Mouse (Mus musculus) midbrain, embryonic 10.5 days (tissue): Measurements from ENCODE around the gene Miga2. TPM values are rescaled to one million over a fixed set of nuclear protein-coding genes. Genes with fewer than 3 reads are reported as not detected.

Experiments
- DNase-seq: peaks from one replicate; pipeline ENCODE4 v3.0.0-alpha.2; 2017; ENCODE audit warnings: low spot score
- H3K27ac ChIP-seq: fragments of 300-500 bp; sonication (generic); replicated peaks from 2 replicates; pipeline ENCODE4 v1.5.1; 2016; ENCODE audit warnings: mild to moderate bottlenecking
- H3K27me3 ChIP-seq: fragments of 300-500 bp; sonication (generic); 2 replicates; pipeline ENCODE4 v1.6.1; 2016; ENCODE audit warnings: low read depth, mild to moderate bottlenecking; ENCODE audit not compliant: poor library complexity, severe bottlenecking
- H3K36me3 ChIP-seq: fragments of 300-500 bp; sonication (generic); 2 replicates; pipeline ENCODE4 v1.6.1; 2016; ENCODE audit warnings: mild to moderate bottlenecking, moderate library complexity
- H3K4me1 ChIP-seq: fragments of 300-500 bp; sonication (generic); 2 replicates; pipeline ENCODE4 v1.6.1; 2016
- H3K4me3 ChIP-seq: fragments of 300-500 bp; sonication (generic); 2 replicates; pipeline ENCODE4 v1.5.1; 2016; ENCODE audit warnings: mild to moderate bottlenecking, moderate library complexity
- H3K9me3 ChIP-seq: fragments of 300-500 bp; sonication (generic); replicated peaks from 2 replicates; pipeline ENCODE4 v1.6.1; 2016; ENCODE audit warnings: mild to moderate bottlenecking
- WGBS: fragments of 180-500 bp; shearing (Covaris S2); methylation state at CpG from one replicate; pipeline ENCODE4 v1.1.7; 2016; 5-methylcytosine and 5-hydroxymethylcytosine counted together
- polyA plus RNA-seq: library from polyadenylated mRNA; unstranded; fragments of >200 nt; fragmentation: Nextera tagmentation; extraction: Ambion mirVana; gene quantifications from 2 replicates; pipeline ENCODE4 v1.2.1, GENCODE M21; 2016

The Miga2 gene
- polyA plus RNA-seq, 1 experiment from 2014 or later: 27.8 TPM

DNA sequence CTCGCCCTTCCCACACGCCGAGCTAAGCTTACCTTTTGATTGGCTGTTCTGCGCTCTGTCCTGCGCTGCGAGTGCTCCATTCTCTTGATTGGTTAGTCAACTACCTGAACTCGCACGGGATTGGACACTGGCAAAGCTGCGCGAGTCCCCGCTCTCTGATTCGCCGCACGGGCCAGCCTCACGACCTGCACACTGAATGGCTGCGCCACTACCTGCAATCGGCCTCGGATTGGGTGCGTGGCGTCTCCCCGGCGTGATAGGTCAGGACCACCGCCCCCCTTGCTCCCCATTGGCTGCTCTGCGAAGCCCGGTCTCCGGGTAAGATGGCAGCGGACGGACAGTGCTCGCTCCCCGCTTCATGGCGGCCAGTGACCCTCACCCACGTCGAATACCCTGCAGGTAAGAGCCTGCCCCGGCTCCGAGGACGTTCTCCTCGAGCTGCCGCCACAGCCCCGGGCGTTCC, 28.1 kb downstream of the Miga2 start, which contains the start of gene Dolpp1:
TSS of gene Dolpp1 (plus strand) at position 141 of the 463 bp plus-strand sequence.
- no peaks in the 10 kb centered on the region for H3K9me3 ChIP-seq
- under 1% methylated on average over 40 of the region's 40 CpGs for WGBS
- DNase-seq: peak; percentile 99
- H3K4me1 ChIP-seq: peaks cover 37% of the 10 kb centered on the region
- H3K36me3 ChIP-seq: peaks cover 31% of the 10 kb centered on the region
- peak within 1 kb of the TSS; percentile 90 for H3K27ac ChIP-seq
- H3K27me3 ChIP-seq: peaks cover 20% of the 10 kb centered on the region
- H3K4me3 ChIP-seq: peak within 1 kb of the TSS; percentile 91

- DNase-seq: peak; percentile 93
- Histone ChIP-seq H3K27me3 (peaks cover 26% of the 10 kb centered on the region), H3K27ac (peak overlapping the region; percentile 90), H3K4me3 (peak overlapping the region; percentile 91), H3K36me3 (peaks cover 38% of the 10 kb centered on the region), H3K9me3 (no peaks in the 10 kb centered on the region), H3K4me1 (peaks cover 42% of the 10 kb centered on the region)
- under 1% methylated on average over 54 of the region's 54 CpGs for WGBS
Measured at GRCm38 (mm10) chr2:30392577-30393369, 28.7 kb downstream of the Miga2 start.

- WGBS: 71% methylated on average over 1 of the region's 1 CpGs
Measured at GRCm38 (mm10) chr2:30393370-30393656, 29.3 kb downstream of the Miga2 start.

GRCm38 (mm10) chr2:30395757-30396156, 31.7 kb downstream of the Miga2 start:
- DNase-seq: no peak
- Histone ChIP-seq H3K36me3 (peaks cover 55% of the 10 kb centered on the region), H3K4me1 (peaks cover 71% of the 10 kb centered on the region), H3K9me3 (no peaks in the 10 kb centered on the region), H3K27ac (no peak overlapping the region; the same call in 1 of the 2 replicates), H3K4me3 (no peak overlapping the region), H3K27me3 (peaks cover 28% of the 10 kb centered on the region)
- 94% methylated on average over 7 of the region's 7 CpGs for WGBS

More at GRCm38 (mm10) chr2:30393370-30393656, 29.3 kb downstream of the Miga2 start:
- no peaks in the 10 kb centered on the region for H3K9me3 ChIP-seq
- peak overlapping the region; percentile 90 for H3K27ac ChIP-seq
- peak overlapping the region; percentile 91 for H3K4me3 ChIP-seq
- DNase-seq: no peak
- H3K36me3 ChIP-seq: peaks cover 43% of the 10 kb centered on the region
- peaks cover 28% of the 10 kb centered on the region for H3K27me3 ChIP-seq
- H3K4me1 ChIP-seq: peaks cover 48% of the 10 kb centered on the region

DNA sequence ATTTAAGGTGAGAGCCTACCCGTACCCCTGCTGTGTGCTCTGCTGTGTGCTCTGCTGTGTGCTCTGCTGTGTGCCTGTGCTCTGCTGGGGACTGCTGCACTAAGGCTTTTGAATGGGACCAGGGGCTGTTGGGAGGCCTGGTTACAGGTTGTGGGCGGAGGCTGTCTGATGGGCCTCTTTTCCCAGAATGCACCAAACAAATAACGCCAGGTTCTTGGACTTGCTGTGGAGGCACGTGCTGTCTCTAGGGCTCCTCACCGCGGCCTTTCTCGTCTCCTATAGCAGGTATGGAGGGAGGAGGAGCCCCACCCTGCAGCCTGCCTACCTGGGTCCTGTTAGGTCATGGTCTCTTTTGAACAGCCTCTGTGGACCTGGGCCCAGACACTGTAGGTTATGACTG, 32.2 kb downstream of the Miga2 start:
- H3K27ac ChIP-seq: no peak overlapping the region
- peaks cover 56% of the 10 kb centered on the region for H3K36me3 ChIP-seq
- DNase-seq: no peak
- H3K4me1 ChIP-seq: peaks cover 71% of the 10 kb centered on the region
- H3K4me3 ChIP-seq: no peak overlapping the region
- 90% methylated on average over 7 of the region's 7 CpGs for WGBS
- H3K27me3 ChIP-seq: peaks cover 28% of the 10 kb centered on the region
- no peaks in the 10 kb centered on the region for H3K9me3 ChIP-seq

DNA sequence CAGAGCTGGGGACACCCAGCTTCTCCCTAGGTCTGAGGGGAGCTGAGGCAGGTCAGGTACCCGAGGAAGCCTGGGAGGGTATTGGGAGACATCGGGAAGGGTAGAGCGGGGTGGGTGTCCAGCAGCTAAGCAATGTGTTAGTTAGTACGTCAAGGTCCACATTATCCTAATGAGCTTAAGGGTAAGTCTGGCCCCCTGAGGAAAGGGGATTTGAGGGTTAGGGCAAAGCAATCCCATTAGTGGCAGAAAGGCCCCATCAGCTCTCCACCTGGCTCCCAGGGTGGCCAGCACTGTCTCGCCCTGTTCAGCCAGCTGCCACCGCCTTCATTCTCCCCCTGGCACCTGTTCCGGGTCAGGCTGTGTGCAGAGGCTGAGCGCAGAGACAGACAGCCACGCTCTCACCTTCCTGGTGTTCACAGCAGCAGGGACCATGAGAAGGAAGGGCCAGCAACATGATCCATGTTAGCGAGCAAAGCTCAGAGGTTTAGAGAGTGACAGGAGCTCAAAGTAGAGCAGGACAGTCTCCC, 34.0 kb downstream of the Miga2 start:
- peaks cover 28% of the 10 kb centered on the region for H3K27me3 ChIP-seq
- peak; percentile 28 for DNase-seq
- H3K4me1 ChIP-seq: peaks cover 72% of the 10 kb centered on the region
- peak overlapping the region; percentile 90 for H3K27ac ChIP-seq
- H3K9me3 ChIP-seq: no peaks in the 10 kb centered on the region
- 51% methylated on average over 10 of the region's 10 CpGs for WGBS
- H3K36me3 ChIP-seq: peaks cover 74% of the 10 kb centered on the region
- H3K4me3 ChIP-seq: no peak overlapping the region; the same call in 1 of the 2 replicates

DNA sequence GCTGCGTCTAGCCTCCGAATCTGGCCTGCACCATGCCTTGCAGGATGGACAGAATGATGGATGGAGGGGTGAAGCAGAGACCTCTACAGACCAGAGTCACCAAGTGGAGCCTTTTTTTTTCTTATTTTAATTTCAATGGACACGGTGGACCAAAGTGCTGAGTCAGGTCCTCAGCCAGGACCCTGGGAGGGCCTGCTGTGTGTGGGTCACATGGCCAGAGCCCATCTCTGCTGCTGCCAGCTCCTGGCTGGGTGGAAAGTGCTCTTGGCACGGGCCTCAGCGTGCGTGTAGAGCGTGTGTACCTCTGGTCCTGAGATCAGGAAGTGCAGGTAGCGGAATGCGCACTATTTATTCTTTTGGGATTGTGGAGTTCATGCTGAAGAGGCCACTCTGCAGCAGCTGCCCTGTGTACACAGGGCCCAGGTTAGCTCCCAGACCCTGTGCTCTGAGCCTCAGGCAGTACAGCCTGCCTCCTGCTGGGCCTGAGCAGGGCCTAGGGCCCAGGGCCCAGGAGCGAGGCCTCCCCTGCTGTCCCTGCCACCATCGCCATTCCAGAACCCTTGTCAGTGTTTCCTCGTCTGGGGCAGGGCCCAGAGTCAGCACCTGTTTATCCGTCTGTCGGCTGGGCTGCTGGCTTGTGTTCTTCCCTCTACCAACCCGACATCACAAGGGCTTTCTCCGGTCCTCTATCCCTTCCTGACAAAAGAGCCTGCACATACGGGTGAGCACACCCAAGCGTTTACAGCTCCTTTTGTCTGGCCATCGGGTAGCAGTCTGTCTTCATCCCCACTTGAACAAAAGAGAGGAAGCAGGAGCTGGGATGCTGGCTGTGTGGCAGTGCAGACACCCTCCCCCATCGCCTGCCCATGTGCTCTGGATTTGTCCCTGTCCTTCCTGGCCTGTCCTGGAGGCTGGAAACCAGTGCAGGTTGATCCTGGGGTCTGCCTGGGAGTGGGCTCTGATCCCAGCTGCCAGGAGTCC, 35.4 kb downstream of the Miga2 start:
- peaks cover 77% of the 10 kb centered on the region for H3K36me3 ChIP-seq
- H3K4me3 ChIP-seq: peak overlapping the region; percentile 34
- peak; percentile 82 for DNase-seq
- H3K4me1 ChIP-seq: peaks cover 58% of the 10 kb centered on the region
- WGBS: 30% methylated on average over 20 of the region's 20 CpGs
- peak overlapping the region; percentile 90 for H3K27ac ChIP-seq
- H3K9me3 ChIP-seq: no peaks in the 10 kb centered on the region
- peaks cover 23% of the 10 kb centered on the region for H3K27me3 ChIP-seq

- H3K27ac ChIP-seq: peak overlapping the region; percentile 90
- no peak for DNase-seq
- peaks cover 52% of the 10 kb centered on the region for H3K4me1 ChIP-seq
- H3K4me3 ChIP-seq: no peak overlapping the region
- WGBS: 90% methylated on average over 1 of the region's 1 CpGs
- peaks cover 81% of the 10 kb centered on the region for H3K36me3 ChIP-seq
- H3K9me3 ChIP-seq: no peaks in the 10 kb centered on the region
- H3K27me3 ChIP-seq: peaks cover 13% of the 10 kb centered on the region
Measured at GRCm38 (mm10) chr2:30401581-30401980, 37.5 kb downstream of the Miga2 start.

DNA sequence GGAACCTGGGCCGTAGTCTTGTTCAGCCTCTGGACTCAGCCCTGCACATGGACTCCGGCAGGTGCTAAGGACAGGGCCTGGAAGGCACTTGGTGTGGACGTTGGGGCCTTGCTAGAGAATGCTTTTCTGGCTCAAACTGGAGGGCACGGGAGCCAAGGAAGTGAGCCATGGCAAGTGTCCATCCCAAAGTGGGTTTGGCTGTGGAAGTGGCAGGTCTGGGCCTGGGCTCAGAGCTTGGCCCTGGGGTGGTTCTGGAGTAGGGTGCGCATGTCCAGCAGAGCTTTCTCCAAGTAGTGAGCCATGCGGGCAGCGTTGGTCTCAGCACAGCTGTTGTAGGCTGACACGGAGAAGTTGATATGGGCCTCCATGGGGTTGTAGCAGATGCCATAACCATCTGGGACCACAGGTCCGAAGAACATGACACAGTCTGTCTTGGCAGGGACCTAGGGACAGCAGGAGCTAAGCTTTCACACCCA, 38.4 kb downstream of the Miga2 start:
- Histone ChIP-seq H3K4me1 (peaks cover 51% of the 10 kb centered on the region), H3K27me3 (peaks cover 5% of the 10 kb centered on the region; the same call in 1 of the 2 replicates), H3K27ac (no peak overlapping the region), H3K9me3 (no peaks in the 10 kb centered on the region), H3K4me3 (no peak overlapping the region), H3K36me3 (peaks cover 81% of the 10 kb centered on the region)
- 92% methylated on average over 9 of the region's 9 CpGs for WGBS
- no peak for DNase-seq

DNA sequence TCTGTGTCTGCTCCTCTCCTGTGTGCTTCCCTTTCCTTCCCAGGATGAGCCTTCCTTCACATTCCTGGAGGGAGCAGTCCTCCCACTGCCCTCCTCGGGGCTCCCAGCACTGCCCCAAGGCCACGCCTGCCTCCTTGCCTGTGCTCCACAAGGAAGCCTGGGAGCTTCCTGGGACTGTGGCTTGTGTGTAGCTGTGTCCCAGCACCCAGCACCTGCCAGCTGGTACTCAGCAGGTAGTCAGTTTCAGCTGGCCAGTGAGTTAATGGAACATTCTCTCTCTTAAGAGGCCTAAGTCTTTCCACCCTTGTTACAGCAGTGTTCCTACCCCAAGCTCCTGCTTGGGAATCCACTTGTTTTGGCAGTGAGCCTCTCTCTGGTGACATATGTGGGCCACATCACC, 38.8 kb downstream of the Miga2 start:
- H3K36me3 ChIP-seq: peaks cover 81% of the 10 kb centered on the region
- DNase-seq: no peak
- no peak overlapping the region for H3K27ac ChIP-seq
- peaks cover 46% of the 10 kb centered on the region for H3K4me1 ChIP-seq
- no peaks in the 10 kb centered on the region for H3K9me3 ChIP-seq
- 75% methylated on average over 2 of the region's 2 CpGs for WGBS
- no peak overlapping the region for H3K4me3 ChIP-seq
- peaks cover under 1% of the 10 kb centered on the region; the same call in 1 of the 2 replicates for H3K27me3 ChIP-seq

- H3K36me3 ChIP-seq: peaks cover 81% of the 10 kb centered on the region
- WGBS: 93% methylated on average over 1 of the region's 1 CpGs
Measured at GRCm38 (mm10) chr2:30403870-30404269, 39.8 kb downstream of the Miga2 start.

DNA sequence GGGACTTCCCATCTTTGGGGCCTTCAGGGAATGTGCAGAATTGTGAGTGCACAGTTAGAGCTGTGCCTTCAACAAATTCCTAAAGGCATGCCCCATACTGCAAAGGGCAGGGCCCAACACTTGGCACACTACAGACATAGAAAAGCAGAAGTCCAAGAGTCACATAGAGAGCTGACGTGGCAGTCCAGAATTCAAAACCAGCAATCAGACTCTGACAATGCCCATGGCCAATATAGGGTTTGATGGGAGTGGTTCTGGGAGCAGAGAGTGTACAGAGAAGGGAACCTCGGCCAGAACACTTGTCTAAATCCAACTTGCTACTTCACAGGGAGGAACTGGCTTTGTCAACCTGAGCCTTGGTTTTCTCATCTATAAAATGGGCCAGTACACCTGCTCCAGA, 43.2 kb downstream of the Miga2 start:
- H3K27ac ChIP-seq: no peak overlapping the region
- no peak overlapping the region for H3K4me3 ChIP-seq
- peaks cover 3% of the 10 kb centered on the region; the same call in 1 of the 2 replicates for H3K4me1 ChIP-seq
- H3K9me3 ChIP-seq: no peaks in the 10 kb centered on the region
- no peak for DNase-seq
- WGBS: 90% methylated on average over 2 of the region's 2 CpGs
- H3K36me3 ChIP-seq: peaks cover 92% of the 10 kb centered on the region
- no peaks in the 10 kb centered on the region for H3K27me3 ChIP-seq

More at GRCm38 (mm10) chr2:30403870-30404269, 39.8 kb downstream of the Miga2 start:
- no peak for DNase-seq
- Histone ChIP-seq H3K4me1 (peaks cover 36% of the 10 kb centered on the region), H3K4me3 (no peak overlapping the region), H3K27ac (no peak overlapping the region), H3K27me3 (no peaks in the 10 kb centered on the region), H3K9me3 (no peaks in the 10 kb centered on the region)
